Mouse (Mus musculus) embryonic fibroblast, embryonic 13.5 days (primary cell): Measurements from ENCODE around the gene Sept6. TPM values are rescaled to one million over a fixed set of nuclear protein-coding genes. Genes with fewer than 3 reads are reported as not detected.

Experiments
- H3K27ac ChIP-seq: 2 replicates; pipeline ENCODE4 v1.5.1; 2012; ENCODE audit warnings: low read length, control low read depth, inconsistent platforms; ENCODE audit not compliant: insufficient read depth
- H3K4me1 ChIP-seq: 2 replicates; pipeline ENCODE4 v1.6.1; 2011; ENCODE audit warnings: low read length; ENCODE audit not compliant: control insufficient read depth, insufficient read depth
- H3K4me3 ChIP-seq: 2 replicates; pipeline ENCODE4 v1.5.1; 2011; ENCODE audit warnings: mild to moderate bottlenecking, control low read depth, low read length; ENCODE audit not compliant: insufficient read depth
- CTCF ChIP-seq: IDR thresholded peaks from 2 replicates; pipeline ENCODE4 v1.5.1; 2011; ENCODE audit warnings: mild to moderate bottlenecking, control low read depth, low read length, moderate library complexity, borderline replicate concordance; ENCODE audit not compliant: insufficient read depth
- POLR2A ChIP-seq: IDR thresholded peaks from 2 replicates; pipeline ENCODE4 v1.6.1; 2011; ENCODE audit warnings: low read depth, mild to moderate bottlenecking, control low read depth, low read length, moderate library complexity
- polyA plus RNA-seq: library from polyadenylated mRNA; stranded (reverse); fragments of >200 nt; gene quantifications from 2 replicates; pipeline ENCODE4 v1.2.4, GENCODE M21; 2011; ENCODE audit warnings: low read depth; ENCODE audit not compliant: missing spikeins, insufficient read length

The Sept6 gene
- 18.8 and 29.6 TPM in 2 replicates for polyA plus RNA-seq

DNA sequence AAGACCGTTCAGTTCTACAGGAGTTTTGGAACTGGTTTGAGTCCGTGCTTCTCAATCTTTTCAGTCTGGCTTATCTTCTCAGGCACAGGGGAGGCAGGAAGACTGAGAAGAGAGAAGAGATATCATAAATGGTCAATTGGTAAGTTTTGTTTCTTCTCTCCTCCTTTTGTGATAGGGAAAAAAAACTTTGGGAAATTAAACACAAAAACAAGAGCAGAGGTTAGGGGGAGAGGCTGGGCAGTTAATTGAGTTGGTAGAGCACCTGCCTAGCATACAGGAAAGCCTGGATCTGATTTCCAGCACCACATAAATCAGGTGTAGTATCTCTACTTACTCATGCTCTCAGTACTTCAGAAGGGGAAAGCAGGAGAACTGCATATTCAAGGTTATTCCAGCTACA lies at the start of gene Sept6:
Sept6 (minus strand) TSS at position 101 of the 400 bp plus-strand sequence.
- TF ChIP-seq POLR2A (no peak), CTCF (no peak)
- H3K4me3 ChIP-seq, result no peak within 1 kb of the TSS
- no peaks in the 10 kb centered on the region for H3K4me1 ChIP-seq
- no peak within 1 kb of the TSS for H3K27ac ChIP-seq

- H3K4me1 ChIP-seq, result no peaks in the 10 kb centered on the region
- TF ChIP-seq CTCF (no peak), POLR2A (no peak)
- no peak overlapping the region for H3K27ac ChIP-seq
- no peak overlapping the region for H3K4me3 ChIP-seq
Observed at GRCm38 (mm10) chrX:37028378-37028777, 36.8 kb upstream of the Sept6 start.

DNA sequence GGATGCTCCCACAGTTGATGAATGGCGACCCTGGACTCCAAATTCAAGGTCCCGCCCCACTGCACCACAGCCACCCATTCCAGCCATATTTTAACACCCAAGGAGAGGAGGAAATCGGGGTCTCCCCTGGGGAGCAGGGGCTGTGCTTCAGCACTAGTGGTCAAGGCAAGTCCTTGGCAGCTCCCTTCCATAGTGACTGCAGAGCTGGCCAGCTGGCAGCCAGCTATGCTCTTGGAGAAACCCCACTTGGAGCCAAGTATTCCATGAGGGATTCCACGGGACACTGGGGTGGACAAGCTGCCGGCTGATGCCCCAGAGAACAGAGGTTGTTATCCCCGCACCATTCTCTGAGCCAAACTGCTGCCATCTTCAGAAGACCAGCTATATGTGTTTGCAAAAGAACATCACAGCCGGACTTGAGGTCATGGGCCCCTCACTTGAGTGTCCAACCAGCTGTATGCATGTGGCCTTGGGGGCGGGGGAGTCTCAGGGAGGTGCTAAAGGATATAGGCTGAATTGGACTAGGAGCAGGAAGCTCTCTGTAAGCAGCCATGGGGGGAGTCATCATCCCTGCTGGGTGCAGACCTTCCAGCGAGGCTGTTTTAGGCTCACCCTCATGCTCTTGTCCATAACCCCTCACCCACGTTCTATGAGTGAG lies 32.2 kb upstream of the Sept6 start:
- H3K27ac ChIP-seq, result no peak overlapping the region
- no peaks in the 10 kb centered on the region for H3K4me1 ChIP-seq
- TF ChIP-seq POLR2A (no peak), CTCF (no peak)
- H3K4me3 ChIP-seq, result no peak overlapping the region

- Histone ChIP-seq H3K4me3 (no peak overlapping the region), H3K27ac (no peak overlapping the region), H3K4me1 (no peaks in the 10 kb centered on the region)
- TF ChIP-seq POLR2A (no peak), CTCF (peak; percentile 51; the same call in 1 of the 2 replicates)
Observed at GRCm38 (mm10) chrX:37022690-37023089, 31.1 kb upstream of the Sept6 start.

DNA sequence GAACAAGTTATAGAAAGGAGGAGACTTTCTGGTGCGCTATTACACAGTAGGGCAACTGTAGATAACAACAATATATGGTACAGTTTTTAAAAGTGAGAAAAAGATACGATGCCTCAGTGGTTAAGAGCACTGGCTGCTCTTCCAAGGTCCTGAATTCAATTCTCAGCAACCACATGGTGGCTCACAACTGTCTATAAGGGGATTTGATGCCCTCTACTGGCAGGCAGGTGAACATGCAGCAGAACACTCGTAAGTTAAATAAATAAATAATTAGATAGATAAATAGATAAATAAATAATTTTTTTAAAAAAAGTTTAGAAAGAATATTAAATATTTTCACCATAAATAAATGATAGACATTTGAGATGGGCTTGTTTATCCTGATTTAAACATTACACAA lies 27.5 kb upstream of the Sept6 start:
- Histone ChIP-seq H3K27ac (no peak overlapping the region), H3K4me1 (no peaks in the 10 kb centered on the region), H3K4me3 (no peak overlapping the region)
- TF ChIP-seq POLR2A, result no peak

DNA sequence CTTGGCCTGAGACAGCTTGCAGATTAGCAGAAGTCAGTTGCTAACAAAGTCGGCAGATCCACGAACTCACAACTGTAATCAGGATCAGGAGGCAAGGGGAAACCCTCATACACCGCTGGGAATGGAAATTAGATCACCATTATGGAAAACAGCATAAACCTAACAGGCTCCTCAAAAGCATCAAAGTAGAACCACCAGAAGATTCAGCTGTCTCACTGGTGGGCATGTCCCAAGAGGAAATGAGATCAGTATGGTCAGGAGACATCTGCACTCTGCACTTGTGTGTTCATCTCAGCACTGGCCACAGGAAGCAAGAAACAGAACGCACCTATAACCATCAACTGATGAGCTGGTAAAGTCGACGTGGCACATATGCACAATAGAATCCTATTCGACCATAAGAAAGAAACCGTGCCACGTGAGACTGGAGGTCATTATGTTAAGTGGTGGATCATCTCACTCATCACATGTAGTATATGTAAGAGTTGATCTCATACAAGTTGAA lies 26.6 kb upstream of the Sept6 start:
- H3K4me3 ChIP-seq, result no peak overlapping the region
- TF ChIP-seq POLR2A (no peak), CTCF (no peak)
- H3K27ac ChIP-seq, result no peak overlapping the region

GRCm38 (mm10) chrX:37013870-37014269 lies 22.3 kb upstream of the Sept6 start:
- Histone ChIP-seq H3K4me3 (no peak overlapping the region), H3K4me1 (no peaks in the 10 kb centered on the region), H3K27ac (no peak overlapping the region)
- no peak for TF ChIP-seq POLR2A
- no peak for TF ChIP-seq CTCF

More for the DNA sequence above, 26.6 kb upstream of the Sept6 start:
- H3K4me1 ChIP-seq, result no peaks in the 10 kb centered on the region

DNA sequence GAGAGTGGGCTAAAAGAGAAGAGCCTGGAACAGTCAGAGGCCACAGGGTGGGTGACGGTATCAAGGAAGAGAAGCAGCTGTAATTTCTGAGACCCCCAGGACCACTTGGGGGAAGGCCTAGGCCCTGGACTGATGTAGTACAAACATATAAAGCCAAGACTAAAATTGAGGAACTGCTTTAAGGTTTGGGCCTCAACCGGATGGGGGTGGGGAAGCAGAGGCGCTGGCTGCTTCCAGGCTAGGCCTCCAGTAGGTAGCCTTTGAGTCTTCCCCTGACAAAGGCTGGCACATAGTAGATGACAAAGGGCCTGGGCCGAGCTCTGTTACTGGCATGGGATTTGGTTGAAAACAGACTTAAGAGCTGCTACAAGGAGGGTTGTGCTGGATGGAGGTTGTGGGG lies 555 bp downstream of the Sept6 start:
- Histone ChIP-seq H3K27ac (no peak overlapping the region), H3K4me3 (no peak overlapping the region), H3K4me1 (no peaks in the 10 kb centered on the region)
- TF ChIP-seq POLR2A, result no peak
- no peak for TF ChIP-seq CTCF

GRCm38 (mm10) chrX:36989752-36990404 lies 1.7 kb downstream of the Sept6 start:
- H3K4me3 ChIP-seq, result peak overlapping the region; percentile 58
- no peak overlapping the region for H3K27ac ChIP-seq
- H3K4me1 ChIP-seq, result no peaks in the 10 kb centered on the region
- TF ChIP-seq CTCF, result no peak
- TF ChIP-seq POLR2A, result no peak

DNA sequence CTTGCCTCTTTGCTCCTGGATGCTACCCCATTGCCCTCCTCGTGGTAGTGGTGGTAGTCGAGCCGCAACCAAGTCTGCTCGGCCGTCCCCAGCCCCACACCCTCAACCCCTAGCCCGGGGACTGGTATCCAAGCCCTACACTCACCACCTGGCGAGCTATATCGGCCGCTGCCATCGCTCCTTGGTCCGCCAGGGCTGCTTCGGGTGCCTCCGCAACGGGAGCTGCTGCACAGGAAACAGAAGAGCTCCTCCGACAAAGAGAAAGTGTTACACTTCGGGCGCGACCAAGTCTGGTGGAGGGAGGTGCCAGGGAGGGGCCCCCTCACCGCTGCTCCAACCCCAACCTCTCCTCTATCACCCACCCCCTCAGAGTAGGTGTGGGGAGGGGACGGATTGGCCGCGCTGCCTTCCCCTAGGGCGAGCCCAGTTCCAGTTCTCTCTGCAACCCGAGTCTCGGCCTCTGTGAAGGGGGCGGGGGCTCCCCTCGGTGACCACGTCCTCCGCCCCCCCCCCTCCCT lies 2.3 kb downstream of the Sept6 start:
- Histone ChIP-seq H3K27ac (no peak overlapping the region), H3K4me1 (no peaks in the 10 kb centered on the region), H3K4me3 (peak overlapping the region; percentile 58)
- TF ChIP-seq POLR2A, result peak; percentile 77
- TF ChIP-seq CTCF, result no peak

DNA sequence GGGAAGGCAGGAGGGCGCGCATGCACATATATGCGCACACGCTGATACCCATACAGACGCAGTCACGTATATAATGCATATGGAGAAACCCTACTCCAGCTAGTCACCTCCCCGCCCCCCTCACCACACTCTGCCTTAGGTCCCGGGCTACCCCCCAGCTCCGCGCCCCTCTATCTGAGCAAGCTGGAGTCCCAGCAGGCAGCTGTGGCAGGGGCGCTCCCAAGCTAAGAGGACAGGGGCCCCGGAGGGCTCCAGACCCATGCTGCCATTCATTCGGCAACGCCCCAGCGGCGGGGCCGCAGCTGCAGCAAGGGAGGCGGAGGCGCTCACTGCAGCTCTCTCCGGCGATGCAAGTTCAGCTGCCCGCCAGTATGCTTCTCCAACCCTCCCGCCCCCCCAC lies 2.8 kb downstream of the Sept6 start:
- Histone ChIP-seq H3K4me1 (no peaks in the 10 kb centered on the region), H3K4me3 (peak overlapping the region; percentile 58), H3K27ac (no peak overlapping the region)
- no peak for TF ChIP-seq CTCF
- no peak for TF ChIP-seq POLR2A
